Mouse (Mus musculus): ENCODE results near the gene Ly6g6c.

DNA sequence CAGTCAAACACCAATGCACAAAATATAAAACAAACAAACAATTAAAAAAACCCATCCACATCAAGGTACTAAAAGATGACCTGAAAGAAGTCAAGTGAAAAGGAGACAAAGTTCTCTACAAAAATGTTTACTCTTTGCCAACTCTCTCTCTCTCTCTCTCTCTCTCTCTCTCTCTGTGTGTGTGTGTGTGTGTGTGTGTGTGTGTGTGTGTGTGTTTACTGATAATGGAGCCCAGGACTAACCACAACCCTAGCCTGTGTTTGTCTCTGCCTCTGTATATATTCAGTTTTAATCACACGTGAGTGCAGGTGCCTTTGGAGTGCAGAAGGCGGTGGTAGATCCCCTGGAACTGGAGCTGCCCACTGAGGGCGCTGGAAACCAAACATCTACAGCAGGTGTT is 8.1 kb upstream of the Ly6g6c start:
- TF ChIP-seq CTCF (IDR thresholded peaks at IDR 0.05; ENCODE audit: control insufficient read depth, insufficient read depth, insufficient replicate concordance, low read depth, low read length), result no peak
- no peak for TF ChIP-seq POLR2A (IDR thresholded peaks at IDR 0.05; ENCODE audit: control insufficient read depth, low read depth, low read length)
